Mouse (Mus musculus): ENCODE data around the gene Casp4.

GRCm38 (mm10) chr9:5263951-5264475 lies 44.6 kb upstream of the Casp4 start:
- TF ChIP-seq POLR2A (IDR thresholded peaks at IDR 0.05; ENCODE audit: borderline replicate concordance, low read depth, low read length): no peak
- TF ChIP-seq CTCF (IDR thresholded peaks at IDR 0.05; ENCODE audit: low read depth, low read length): no peak

All from bone marrow macrophage, adult 2 months (primary cell).